Mouse (Mus musculus) liver, embryonic 11.5 days (tissue): ENCODE measurements around the gene Nap1l1. TPM values are rescaled to one million over a fixed set of nuclear protein-coding genes. Genes with fewer than 3 reads are reported as not detected.

Source experiments
- ATAC-seq: fragments of 200-750 bp; cut with Nextera tagmentation; replicated peaks from 2 replicates; pipeline ENCODE4 v1.8.0; 2017; ENCODE audit warnings: moderate number of reproducible peaks, mild to moderate bottlenecking, moderate TSS enrichment, moderate library complexity; ENCODE audit not compliant: low FRiP score
- DNase-seq: peaks from one replicate; pipeline ENCODE4 v3.0.0-alpha.2; 2017; ENCODE audit warnings: low spot score
- H3K27ac ChIP-seq: fragments of 300-500 bp; sonication (generic); 2 replicates; pipeline ENCODE4 v1.5.1; 2014; ENCODE audit warnings: mild to moderate bottlenecking, low read depth, low read length, control low read depth
- H3K27me3 ChIP-seq: fragments of 300-500 bp; sonication (generic); replicated peaks from 2 replicates; pipeline ENCODE4 v1.6.1; 2014; ENCODE audit warnings: low read length, mixed read lengths; ENCODE audit not compliant: control insufficient read depth, insufficient read depth
- H3K36me3 ChIP-seq: fragments of 300-500 bp; sonication (generic); 2 replicates; pipeline ENCODE4 v1.6.1; 2014; ENCODE audit warnings: mild to moderate bottlenecking, low read length, moderate library complexity, mixed read lengths; ENCODE audit not compliant: control insufficient read depth, insufficient read depth
- H3K4me1 ChIP-seq: fragments of 300-500 bp; sonication (generic); replicated peaks from 2 replicates; pipeline ENCODE4 v1.6.1; 2014; ENCODE audit warnings: low read length, mixed read lengths; ENCODE audit not compliant: control insufficient read depth, insufficient read depth
- H3K4me2 ChIP-seq: fragments of 300-500 bp; sonication (generic); 2 replicates; pipeline ENCODE4 v1.6.1; 2014; ENCODE audit warnings: mild to moderate bottlenecking, control low read depth, moderate library complexity
- H3K4me3 ChIP-seq: fragments of 300-500 bp; sonication (generic); 2 replicates; pipeline ENCODE4 v1.5.1; 2014; ENCODE audit warnings: low read depth, low read length, control low read depth
- H3K9ac ChIP-seq: fragments of 300-500 bp; sonication (generic); 2 replicates; pipeline ENCODE4 v1.6.1; 2014; ENCODE audit warnings: low read depth, low read length, control low read depth
- H3K9me3 ChIP-seq: fragments of 300-500 bp; sonication (generic); 2 replicates; pipeline ENCODE4 v1.6.1; 2016; ENCODE audit warnings: low read length, inconsistent platforms, mixed read lengths; ENCODE audit not compliant: control insufficient read depth
- WGBS: fragments of 180-500 bp; shearing (Covaris S2); extraction: QIAGEN DNeasy Blood & Tissue Kit; methylation state at CpG from one replicate; pipeline ENCODE4 v1.1.7; 2014; 5-methylcytosine and 5-hydroxymethylcytosine counted together
- polyA plus RNA-seq: library from polyadenylated mRNA; unstranded; fragments of >200 nt; fragmentation: Nextera tagmentation; extraction: Ambion mirVana; gene quantifications from 2 replicates; pipeline ENCODE4 v1.2.1, GENCODE M21; 2014

Gene Nap1l1
- polyA plus RNA-seq, 1 experiment from 2014 or later: 313 TPM

- H3K36me3 ChIP-seq: peaks cover 26% of the 10 kb centered on the region
- H3K4me1 ChIP-seq: no peaks in the 10 kb centered on the region
- DNase-seq: no peak
- WGBS: 87% methylated on average over 7 of the region's 7 CpGs
- H3K9ac ChIP-seq: no peak overlapping the region
- no peak overlapping the region for H3K4me2 ChIP-seq
- no peak for ATAC-seq
- H3K9me3 ChIP-seq: no peaks in the 10 kb centered on the region
- H3K27ac ChIP-seq: no peak overlapping the region
- no peak overlapping the region for H3K4me3 ChIP-seq
- no peaks in the 10 kb centered on the region for H3K27me3 ChIP-seq
Observed at GRCm38 (mm10) chr10:111495888-111496287, 22.9 kb downstream of the Nap1l1 start.

- no peak overlapping the region for H3K4me3 ChIP-seq
- 80% methylated on average over 6 of the region's 6 CpGs for WGBS
- H3K9ac ChIP-seq: no peak overlapping the region
- peaks cover 14% of the 10 kb centered on the region for H3K36me3 ChIP-seq
- H3K27me3 ChIP-seq: no peaks in the 10 kb centered on the region
- no peak overlapping the region for H3K27ac ChIP-seq
- H3K9me3 ChIP-seq: no peaks in the 10 kb centered on the region
- no peak overlapping the region for H3K4me2 ChIP-seq
- DNase-seq (no peak), ATAC-seq (no peak)
- no peaks in the 10 kb centered on the region; the same call in 1 of the 2 replicates for H3K4me1 ChIP-seq
Observed at GRCm38 (mm10) chr10:111499892-111500291, 26.9 kb downstream of the Nap1l1 start.

DNA sequence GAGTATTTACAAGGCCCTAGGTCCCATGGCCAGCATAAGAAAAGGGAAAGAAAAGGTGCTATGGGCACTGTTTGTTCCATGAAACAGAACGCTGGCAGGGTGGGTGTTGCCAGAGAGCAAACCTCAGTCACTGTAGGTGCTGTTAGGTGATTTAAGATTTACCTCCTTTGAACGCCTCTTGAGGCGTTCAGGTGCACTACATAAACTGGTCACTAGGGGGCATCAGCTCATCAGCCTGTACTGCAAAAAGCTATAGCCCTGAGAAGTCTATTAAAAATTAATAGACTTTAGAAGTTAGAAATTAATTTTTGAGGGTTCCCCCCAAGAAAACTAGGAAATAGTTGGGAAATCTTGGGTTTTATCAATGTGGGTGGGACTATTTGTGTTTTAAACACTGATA is 30.0 kb downstream of the Nap1l1 start:
- H3K27ac ChIP-seq: no peak overlapping the region
- no peak overlapping the region for H3K4me3 ChIP-seq
- no peak overlapping the region for H3K4me2 ChIP-seq
- H3K9ac ChIP-seq: no peak overlapping the region
- ATAC-seq: no peak
- peak; percentile 68 for DNase-seq
- no peaks in the 10 kb centered on the region for H3K27me3 ChIP-seq
- H3K36me3 ChIP-seq: no peaks in the 10 kb centered on the region
- WGBS: 0% methylated on average over 3 of the region's 3 CpGs
- no peaks in the 10 kb centered on the region for H3K9me3 ChIP-seq
- H3K4me1 ChIP-seq: peaks cover 3% of the 10 kb centered on the region; the same call in 1 of the 2 replicates

GRCm38 (mm10) chr10:111503716-111504115 is 30.7 kb downstream of the Nap1l1 start:
- 29% methylated on average over 10 of the region's 10 CpGs for WGBS
- Histone ChIP-seq H3K9ac (no peak overlapping the region), H3K4me2 (no peak overlapping the region), H3K4me3 (no peak overlapping the region), H3K27me3 (no peaks in the 10 kb centered on the region), H3K9me3 (no peaks in the 10 kb centered on the region), H3K27ac (no peak overlapping the region), H3K36me3 (no peaks in the 10 kb centered on the region), H3K4me1 (peaks cover 3% of the 10 kb centered on the region)
- no peak for DNase-seq
- no peak for ATAC-seq

DNA sequence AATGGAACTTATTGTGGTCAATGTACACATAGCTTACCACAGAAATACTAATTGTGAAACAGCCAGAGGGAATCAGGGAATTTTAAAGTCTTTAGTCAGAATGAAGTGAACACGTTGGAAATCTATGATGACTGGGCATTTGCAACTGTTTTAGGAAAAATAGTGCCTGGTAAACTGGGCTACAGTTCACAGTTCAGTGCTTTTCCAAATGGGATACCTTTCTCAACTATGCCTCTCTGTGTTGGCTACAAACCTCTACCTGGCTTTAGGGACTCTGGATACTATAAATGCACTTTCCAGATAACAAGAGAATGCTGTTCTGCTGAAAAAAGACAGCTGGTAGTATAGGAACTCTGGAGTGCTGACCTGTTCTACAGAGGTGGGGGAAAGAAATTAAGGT is 31.6 kb downstream of the Nap1l1 start:
- 69% methylated on average over 1 of the region's 1 CpGs for WGBS
- Histone ChIP-seq H3K4me2 (no peak overlapping the region), H3K9ac (no peak overlapping the region), H3K4me1 (peaks cover 6% of the 10 kb centered on the region), H3K4me3 (no peak overlapping the region), H3K36me3 (no peaks in the 10 kb centered on the region), H3K9me3 (no peaks in the 10 kb centered on the region), H3K27ac (no peak overlapping the region), H3K27me3 (no peaks in the 10 kb centered on the region)
- ATAC-seq: no peak
- no peak for DNase-seq

DNA sequence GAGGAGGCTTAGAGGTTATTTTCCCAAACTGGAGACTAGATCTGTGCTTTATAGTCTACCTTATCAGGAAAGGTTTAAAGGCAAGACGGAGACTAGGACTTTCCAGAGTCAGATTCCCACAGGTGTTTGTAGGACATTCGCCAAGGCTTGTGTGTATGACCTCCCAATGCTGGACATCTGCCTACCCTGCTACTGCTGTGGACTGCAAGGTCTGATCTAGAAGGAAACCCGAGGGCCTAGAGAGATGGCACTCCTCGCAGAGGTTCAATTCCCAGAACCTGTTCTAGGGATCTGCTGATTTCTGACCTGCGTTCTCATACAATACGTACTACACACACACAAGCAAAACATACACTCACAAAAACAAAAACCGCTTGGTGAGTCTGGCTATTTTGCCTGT is 32.4 kb downstream of the Nap1l1 start:
- H3K9ac ChIP-seq: peak overlapping the region; percentile 70
- WGBS: 54% methylated on average over 7 of the region's 7 CpGs
- peak overlapping the region; percentile 75 for H3K4me3 ChIP-seq
- peak overlapping the region; percentile 94 for H3K4me2 ChIP-seq
- H3K36me3 ChIP-seq: no peaks in the 10 kb centered on the region
- peaks cover 6% of the 10 kb centered on the region for H3K4me1 ChIP-seq
- ATAC-seq: no peak
- no peak for DNase-seq
- H3K27me3 ChIP-seq: no peaks in the 10 kb centered on the region
- H3K27ac ChIP-seq: peak overlapping the region; percentile 62; the same call in 1 of the 2 replicates
- no peaks in the 10 kb centered on the region for H3K9me3 ChIP-seq

GRCm38 (mm10) chr10:111506101-111506925 is 33.3 kb downstream of the Nap1l1 start, which contains the start of gene Phlda1:
Phlda1 (plus strand) TSS chr10:111506286.
- no peaks in the 10 kb centered on the region for H3K9me3 ChIP-seq
- peak; percentile 89 for ATAC-seq
- H3K4me1 ChIP-seq: peaks cover 6% of the 10 kb centered on the region
- peak within 1 kb of the TSS; percentile 79 for H3K27ac ChIP-seq
- under 1% methylated on average over 83 of the region's 94 CpGs for WGBS
- peak within 1 kb of the TSS; percentile 94 for H3K4me2 ChIP-seq
- H3K36me3 ChIP-seq: no peaks in the 10 kb centered on the region
- peak; percentile 96 for DNase-seq
- peak within 1 kb of the TSS; percentile 75 for H3K4me3 ChIP-seq
- peak within 1 kb of the TSS; percentile 70 for H3K9ac ChIP-seq
- H3K27me3 ChIP-seq: no peaks in the 10 kb centered on the region

DNA sequence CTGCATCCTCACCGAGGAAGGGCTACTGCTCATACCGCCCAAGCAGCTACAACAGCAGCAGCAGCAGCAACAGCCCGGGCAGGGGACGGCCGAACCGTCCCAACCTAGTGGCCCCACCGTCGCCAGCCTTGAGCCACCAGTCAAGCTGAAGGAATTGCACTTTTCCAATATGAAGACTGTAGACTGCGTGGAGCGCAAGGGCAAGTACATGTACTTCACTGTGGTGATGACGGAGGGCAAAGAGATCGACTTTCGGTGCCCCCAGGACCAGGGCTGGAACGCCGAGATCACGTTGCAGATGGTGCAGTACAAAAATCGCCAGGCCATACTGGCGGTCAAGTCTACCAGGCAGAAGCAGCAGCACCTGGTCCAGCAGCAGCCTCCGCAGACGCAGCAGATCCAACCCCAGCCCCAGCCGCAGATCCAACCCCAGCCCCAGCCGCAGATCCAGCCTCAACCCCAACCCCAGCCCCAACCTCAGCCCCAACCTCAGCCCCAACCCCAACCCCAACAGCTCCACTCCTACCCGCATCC is 34.0 kb downstream of the Nap1l1 start:
- peak; percentile 17 for ATAC-seq
- Histone ChIP-seq H3K4me3 (peak overlapping the region; percentile 75), H3K4me1 (peaks cover 6% of the 10 kb centered on the region), H3K4me2 (peak overlapping the region; percentile 94), H3K9ac (peak overlapping the region; percentile 70), H3K27ac (peak overlapping the region; percentile 79), H3K9me3 (no peaks in the 10 kb centered on the region), H3K27me3 (no peaks in the 10 kb centered on the region), H3K36me3 (no peaks in the 10 kb centered on the region)
- DNase-seq: no peak
- WGBS: under 1% methylated on average over 22 of the region's 23 CpGs
